Comparison of ENCODE assay signal across 16 mouse cellular contexts in genomic region chr11:87002078-87002829, GRCm38 (mm10). TPM values are rescaled to one million over a fixed set of nuclear protein-coding genes. Genes with fewer than 3 reads are reported as not detected.
DNase-seq lines count a peak whose midpoint lies in the region; ATAC-seq and TF ChIP-seq lines count a peak whose summit lies in the region.
"Had no signal": no experiment of that assay in that cellular context is flagged by ENCODE, and none has a peak within 500 bp of the region (broad histone marks: within the 10 kb centered on the region; RNA-seq: fewer than 3 reads in every experiment).

No protein-coding gene starts in this region.

- TF ChIP-seq POLR2A in liver, adult 2 months (IDR thresholded peaks at IDR 0.05; ENCODE audit: extremely low read depth, insufficient read depth, low read length) = no peak
- TF ChIP-seq POLR2A in cortical plate, adult 2 months (IDR thresholded peaks at IDR 0.05; ENCODE audit: extremely low read depth, insufficient read depth, low read length) = no peak

- H3K27ac ChIP-seq in heart, embryonic 15.5 days = peak overlapping the region; percentile 8; the same call in 1 of the 2 replicates
- peak overlapping the region; percentile 46 for H3K27ac ChIP-seq in liver, adult 2 months (replicated peaks; ENCODE audit: insufficient read depth, low read depth, low read length)
- peak overlapping the region; percentile 74; the same call in 1 of the 2 replicates for H3K27ac ChIP-seq in cortical plate, adult 2 months (ENCODE audit: insufficient read depth, low read length)
- H3K27ac ChIP-seq: forebrain, embryonic 15.5 days; liver, embryonic 15.5 days had no signal

- H3K36me3 ChIP-seq in heart, embryonic 15.5 days = no peaks in the 10 kb centered on the region
- no peaks in the 10 kb centered on the region for H3K36me3 ChIP-seq in liver, adult 2 months (ENCODE audit: control insufficient read depth, insufficient read depth, low read length)
- H3K36me3 ChIP-seq: forebrain, embryonic 15.5 days; liver, embryonic 15.5 days had no signal

- TF ChIP-seq CTCF in liver, adult 2 months (IDR thresholded peaks at IDR 0.05; ENCODE audit: low read depth, low read length) = no peak
- TF ChIP-seq CTCF in cortical plate, adult 2 months (IDR thresholded peaks at IDR 0.05; ENCODE audit: extremely low read depth, insufficient read depth, low read length) = no peak

- no peaks in the 10 kb centered on the region for H3K79me2 ChIP-seq in liver, adult 2 months (ENCODE audit: control insufficient read depth, insufficient read depth, low read length)

- H3K4me2 ChIP-seq in heart, embryonic 15.5 days = no peak overlapping the region
- H3K4me2 ChIP-seq: forebrain, embryonic 15.5 days; liver, embryonic 15.5 days had no signal

- no peak for DNase-seq in heart, adult 18-20 months
- DNase-seq in liver, adult 2 months (ENCODE audit: extremely low read depth, low read depth, low spot score) = peak; percentile 91
- DNase-seq in liver = no peak
- DNase-seq in testis, postnatal 10 days (ENCODE audit: low spot score) = no peak
- no peak for DNase-seq in thymus, postnatal 25 days
- DNase-seq: cerebellum, adult 11 months; kidney, adult 9 months; left cerebral cortex, postnatal 4 days; right cerebral cortex, postnatal 25 days; thymus, adult 2 months had no signal

- ATAC-seq in heart, embryonic 15.5 days (replicated peaks; ENCODE audit: insufficient number of reproducible peaks, insufficient read depth, low FRiP score, low read depth) = no peak
- peak; percentile 46; the same call in 1 of the 2 replicates for ATAC-seq in megakaryocyte progenitor cell, adult 5-6 weeks (replicated peaks; ENCODE audit: poor library complexity)
- ATAC-seq: forebrain, embryonic 15.5 days; hindbrain, embryonic 16.5 days had no signal

- H3K9me3 ChIP-seq in heart, embryonic 15.5 days (replicated peaks) = no peaks in the 10 kb centered on the region
- H3K9me3 ChIP-seq: forebrain, embryonic 15.5 days; liver, embryonic 15.5 days had no signal

- no peak overlapping the region for H3K4me3 ChIP-seq in heart, embryonic 15.5 days
- no peak overlapping the region for H3K4me3 ChIP-seq in liver, adult 2 months (ENCODE audit: insufficient read depth, low read depth, low read length)
- no peak overlapping the region for H3K4me3 ChIP-seq in cortical plate, adult 2 months (ENCODE audit: insufficient read depth, low read length)
- H3K4me3 ChIP-seq: forebrain, embryonic 15.5 days; liver, embryonic 15.5 days had no signal

- WGBS in heart, embryonic 15.5 days = 52% methylated on average over 10 of the region's 10 CpGs
- 33% methylated on average over 10 of the region's 10 CpGs for WGBS in liver, adult 2 months

- H3K9ac ChIP-seq in heart, embryonic 15.5 days = no peak overlapping the region
- no peak overlapping the region for H3K9ac ChIP-seq in liver, adult 2 months (ENCODE audit: low read depth, low read length)
- H3K9ac ChIP-seq: forebrain, embryonic 15.5 days; liver, embryonic 15.5 days had no signal

- peaks cover 5% of the 10 kb centered on the region for H3K4me1 ChIP-seq in heart, embryonic 15.5 days (replicated peaks)
- H3K4me1 ChIP-seq in liver, adult 2 months (ENCODE audit: control insufficient read depth, insufficient read depth, low read length) = peaks cover 4% of the 10 kb centered on the region
- no peaks in the 10 kb centered on the region for H3K4me1 ChIP-seq in cortical plate, adult 2 months (ENCODE audit: control insufficient read depth, insufficient read depth, low read length)
- H3K4me1 ChIP-seq: liver, embryonic 15.5 days had no signal

- H3K27me3 ChIP-seq in heart, embryonic 15.5 days = no peaks in the 10 kb centered on the region
- no peaks in the 10 kb centered on the region for H3K27me3 ChIP-seq in liver, adult 2 months (ENCODE audit: control insufficient read depth, insufficient read depth, low read length)
- H3K27me3 ChIP-seq: forebrain, embryonic 15.5 days; liver, embryonic 15.5 days had no signal

RNA-seq across cellular contexts. Expression of gene Ypel2, which starts 8.7 kb away (rescaled TPM):
- 20.8 and 23.1 TPM in 2 replicates for polyA plus RNA-seq in heart, embryonic 15.5 days (2015; fragmentation: Nextera tagmentation; extraction: Ambion mirVana)
- 10 to 100 TPM; 21.4 to 25.5 TPM for total RNA-seq in heart, adult 18-20 months (2021)
- total RNA-seq in liver, adult 2 months (2014; rRNA removed) = 6.2 and 9.7 TPM in 2 replicates
- polyA plus RNA-seq in liver, adult 2 months (2012; rRNA removed) = 5.1 and 6.6 TPM in 2 replicates
- 27.6 and 32.6 TPM in 2 replicates for polyA plus RNA-seq in cortical plate, adult 2 months (2012; rRNA removed)
- total RNA-seq in megakaryocyte progenitor cell, adult 5-6 weeks (2015) = 6.8 and 8.6 TPM in 2 replicates
- 5.8 and 6.2 TPM in 2 replicates for total RNA-seq in megakaryocyte progenitor cell, adult 5-6 weeks (2017)

Comparison
In these comparisons a context has a peak if more than half of its experiments do, and no peak if none do; other contexts are left out.
1. H3K27ac ChIP-seq: peak in every context shown above with its lines; median percentile 74 in cortical plate, adult 2 months; 46 in liver, adult 2 months; 8 in heart, embryonic 15.5 days.